Mouse (Mus musculus) small intestine, adult 2 months (tissue): ENCODE measurements around the gene Acot6.

Source experiments
- CTCF ChIP-seq: fragments of 200-500 bp; IDR thresholded peaks from 2 replicates; pipeline ENCODE4 v1.5.1; 2012; ENCODE audit warnings: low read depth, mild to moderate bottlenecking, control low read depth, inconsistent platforms, low read length, moderate library complexity, mixed read lengths; ENCODE audit not compliant: insufficient replicate concordance, insufficient read length; ENCODE audit errors: extremely low read depth
- POLR2A ChIP-seq: fragments of 200-500 bp; IDR thresholded peaks from 2 replicates; pipeline ENCODE4 v1.6.1; 2012; ENCODE audit warnings: low read depth, mild to moderate bottlenecking, control low read depth, inconsistent platforms, low read length, moderate library complexity

GRCm38 (mm10) chr12:84053173-84053572 is 47.3 kb upstream of the Acot6 start:
- TF ChIP-seq POLR2A (no peak), CTCF (no peak)
